Mouse (Mus musculus): ENCODE measurements around the gene Ctnna3.

DNA sequence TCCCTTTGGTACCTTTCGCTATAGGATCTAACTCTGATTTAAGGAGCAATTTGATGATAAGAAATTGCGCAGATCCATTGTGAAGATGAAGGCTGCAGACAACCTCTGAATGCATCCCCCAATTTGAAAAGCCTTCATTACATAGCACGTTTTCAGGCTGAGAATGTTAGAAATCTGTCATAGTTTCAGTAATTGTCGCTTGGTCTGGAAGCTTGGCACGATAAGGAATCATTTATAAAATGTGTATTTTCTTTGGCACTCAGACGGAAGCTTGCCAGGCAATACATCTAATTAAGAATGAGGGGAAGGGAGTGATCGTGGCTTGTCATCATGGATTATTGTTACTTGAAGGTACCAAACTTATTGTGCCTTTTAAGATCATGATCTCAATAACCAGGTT lies 1511.1 kb downstream of the Ctnna3 start:
- no peak for TF ChIP-seq E2F4 (IDR thresholded peaks at IDR 0.05; ENCODE audit: insufficient read depth)
- TF ChIP-seq POLR2AphosphoS2 (IDR thresholded peaks at IDR 0.05; ENCODE audit: insufficient read length, low read depth): no peak

Data from myocyte (in vitro differentiated cells).